Mouse (Mus musculus) common myeloid progenitor, adult 5-6 weeks (primary cell): ENCODE measurements around the gene Cnn3. TPM values are rescaled to one million over a fixed set of nuclear protein-coding genes. Genes with fewer than 3 reads are reported as not detected.

Experiments used
- ATAC-seq: replicated peaks from 2 replicates; pipeline ENCODE4 v1.8.0; 2016; ENCODE audit warnings: low read depth, mild to moderate bottlenecking, moderate TSS enrichment, inconsistent platforms; ENCODE audit not compliant: poor library complexity, severe bottlenecking
- total RNA-seq: library from RNA; stranded (forward); fragments of 200-1000, 187-1606 nt; gene quantifications from 2 replicates; pipeline ENCODE4 v1.2.3, GENCODE M21; 2017

Gene Cnn3
- 43.5 and 51.0 TPM in 2 replicates for total RNA-seq

DNA sequence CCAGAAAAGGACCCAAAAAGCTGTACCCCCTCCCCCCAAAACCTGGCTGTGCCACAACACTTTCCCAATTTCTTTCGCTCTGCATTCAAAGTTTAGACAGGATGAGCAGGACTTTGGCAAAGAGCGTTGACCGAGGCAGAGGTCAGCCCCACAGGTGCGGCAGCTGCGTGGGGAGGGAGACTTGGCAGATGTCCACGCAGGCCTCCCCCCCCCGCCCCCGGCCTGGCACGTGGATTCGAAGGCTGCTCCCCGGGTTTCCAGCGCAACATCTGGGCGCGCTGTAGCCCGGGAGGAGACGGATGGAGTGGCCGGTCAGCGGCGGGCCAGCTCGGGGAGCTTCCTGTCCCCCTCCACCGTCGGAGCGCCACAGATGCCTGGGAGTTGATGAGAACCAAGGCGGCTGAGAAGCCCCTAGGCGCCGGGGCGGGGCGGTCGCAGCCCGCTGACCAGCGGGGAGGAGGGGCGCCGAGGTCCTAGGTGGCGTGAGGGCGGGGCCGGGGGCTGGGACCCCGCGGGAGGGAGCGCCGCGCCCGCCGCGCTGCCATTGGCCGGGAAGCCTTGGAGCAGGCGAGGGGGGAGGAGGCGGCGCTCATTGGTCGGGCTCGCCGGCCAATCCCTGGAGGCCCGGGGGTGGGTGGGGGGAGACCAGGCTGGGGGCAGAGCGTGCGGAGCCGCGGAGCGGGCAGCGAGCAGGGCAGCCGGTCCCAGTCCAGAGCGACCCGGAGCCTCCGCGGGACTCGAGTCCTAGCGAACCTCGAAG, at the start of gene Cnn3:
TSS of gene Cnn3 (plus strand) at position 637 of the 760 bp plus-strand sequence.
- peak; percentile 63 for ATAC-seq

DNA sequence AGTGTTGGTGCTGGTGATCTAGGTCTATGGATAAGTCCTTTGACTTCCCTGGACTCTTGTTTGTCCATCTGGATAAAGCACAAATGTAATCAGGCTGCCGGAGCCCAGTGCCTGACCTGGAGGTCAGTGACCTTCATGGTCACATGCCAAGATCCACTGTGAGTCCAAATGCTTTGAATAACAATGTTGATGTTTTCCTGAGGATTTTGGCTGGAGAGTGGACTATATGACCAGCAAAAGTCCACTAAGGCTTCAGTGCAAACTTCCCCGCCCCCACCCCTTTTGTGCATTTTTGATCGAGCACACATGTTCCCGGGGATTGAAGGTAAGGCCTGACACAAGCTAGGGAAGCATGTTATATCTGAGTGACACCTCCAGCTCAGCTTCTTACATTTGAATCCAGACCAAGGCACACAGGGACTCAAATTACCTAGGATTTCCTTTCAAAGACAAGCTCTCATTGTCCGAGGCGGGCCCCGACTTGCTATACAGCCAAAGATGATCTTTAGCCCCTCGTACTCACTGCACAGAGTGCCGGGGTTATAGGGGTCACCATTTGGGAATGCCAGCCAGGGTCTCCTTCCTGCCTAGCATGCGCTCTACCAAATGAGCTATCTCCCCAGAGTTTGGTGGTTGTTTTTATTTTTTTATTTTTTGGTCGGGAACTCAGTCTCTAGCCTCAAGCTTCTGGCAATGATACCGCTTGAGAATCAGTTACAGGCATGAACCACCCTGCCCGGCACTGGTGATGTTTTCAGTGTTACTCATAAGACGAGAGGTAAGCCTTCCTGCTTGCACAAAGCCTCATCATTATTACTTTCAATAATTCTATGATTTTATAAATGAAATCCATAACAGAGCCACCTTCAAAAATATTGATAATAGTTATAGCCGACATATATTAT, 47.3 kb upstream of the Cnn3 start:
- ATAC-seq = no peak

DNA sequence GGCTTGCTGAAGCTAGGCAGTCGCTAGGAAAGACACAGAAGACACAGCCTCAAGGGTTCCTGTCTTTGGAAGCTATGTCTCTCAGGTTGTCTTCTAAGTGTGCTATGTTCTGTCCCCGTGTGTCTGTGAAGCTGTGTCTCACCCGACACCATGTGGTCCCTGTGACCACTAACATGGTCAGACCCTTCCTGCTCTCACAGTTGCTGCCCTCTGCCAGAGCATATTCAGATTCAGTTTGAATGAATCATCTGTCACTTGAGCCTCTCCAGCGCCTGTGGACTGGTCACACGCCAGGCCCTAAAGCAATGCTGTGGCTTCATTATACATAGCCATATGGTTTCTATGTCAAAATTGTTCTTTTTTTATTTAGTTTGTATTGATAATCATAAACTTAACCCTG, 46.6 kb upstream of the Cnn3 start:
- ATAC-seq = no peak

DNA sequence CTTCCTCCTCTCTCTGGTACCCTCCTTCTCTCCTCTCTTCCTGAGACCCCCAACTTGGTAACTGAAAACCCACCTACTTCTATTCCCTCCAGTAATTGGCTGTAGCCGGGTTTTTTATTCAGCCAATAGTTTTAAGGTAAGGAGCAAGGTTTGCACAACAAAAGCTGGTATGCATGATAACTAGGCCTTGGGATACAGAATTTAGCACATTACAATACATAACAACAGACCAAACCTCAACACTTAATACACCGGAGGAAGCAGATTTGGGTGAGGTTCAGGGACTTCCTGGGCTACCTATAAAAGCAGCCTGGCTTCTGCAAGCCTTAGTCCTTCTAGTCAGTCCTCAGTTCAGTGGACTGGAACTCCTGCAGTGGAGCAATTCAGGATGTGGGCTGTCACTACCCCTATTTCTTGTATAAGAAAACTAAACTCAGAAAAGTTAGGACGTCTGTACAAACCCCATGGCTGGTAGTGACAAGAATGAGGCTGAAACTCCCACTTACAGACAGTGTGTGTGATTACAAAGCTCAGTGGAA, 38.8 kb upstream of the Cnn3 start:
- ATAC-seq = 0 out of 2 replicates have a peak, but pooled peaks have one; percentile 11

DNA sequence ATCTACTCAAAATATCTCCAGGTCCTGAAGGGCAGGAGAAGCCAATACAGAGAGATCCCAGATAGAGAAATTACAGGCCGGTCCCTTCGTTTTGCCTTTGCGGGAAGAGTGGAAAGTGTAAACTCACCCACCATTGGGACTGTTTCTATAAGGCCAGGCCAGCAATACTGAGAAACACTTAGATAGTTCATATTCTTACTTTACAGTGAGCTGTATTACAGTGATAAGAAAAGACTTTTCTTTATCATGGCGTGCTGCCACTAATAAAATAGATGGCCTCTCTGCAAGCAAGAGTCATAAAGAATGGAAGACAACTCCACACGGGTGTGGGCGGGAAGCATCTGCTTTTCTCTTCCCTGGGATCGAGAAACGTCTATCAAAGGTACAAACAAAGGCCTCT, 36.9 kb upstream of the Cnn3 start:
- ATAC-seq = no peak

DNA sequence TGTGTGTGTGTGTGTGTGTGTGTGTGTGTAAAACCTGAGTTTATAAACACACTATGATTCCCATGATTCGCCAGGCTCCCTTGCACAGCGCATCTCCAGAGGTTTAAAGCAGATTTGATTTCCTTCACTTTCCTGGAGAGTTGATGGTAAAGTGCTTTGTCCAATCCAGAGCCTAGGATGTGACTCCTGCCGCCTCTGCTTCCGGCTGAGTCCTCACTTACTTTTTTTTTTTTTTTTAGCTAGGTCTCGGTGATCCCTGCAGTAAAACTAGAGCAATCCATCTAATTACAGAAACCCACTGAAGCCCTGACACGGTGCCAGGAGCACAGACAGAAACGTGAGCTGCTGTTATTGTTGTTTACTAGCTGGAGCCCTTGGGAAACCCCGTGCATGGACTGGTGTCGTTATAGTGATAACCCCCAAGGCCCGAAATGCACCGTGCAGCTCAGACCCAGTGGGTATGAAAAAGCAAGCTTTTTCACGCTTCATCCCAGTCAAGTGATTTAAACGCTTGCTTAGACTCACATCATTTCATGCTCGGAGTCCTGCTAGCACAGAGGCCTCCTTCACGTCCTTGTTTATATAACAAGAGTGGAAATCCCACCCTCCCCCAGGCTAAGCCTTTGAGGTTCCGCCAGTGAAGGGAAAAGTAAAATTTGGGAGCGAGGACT, 36.3 kb upstream of the Cnn3 start:
- no peak for ATAC-seq

DNA sequence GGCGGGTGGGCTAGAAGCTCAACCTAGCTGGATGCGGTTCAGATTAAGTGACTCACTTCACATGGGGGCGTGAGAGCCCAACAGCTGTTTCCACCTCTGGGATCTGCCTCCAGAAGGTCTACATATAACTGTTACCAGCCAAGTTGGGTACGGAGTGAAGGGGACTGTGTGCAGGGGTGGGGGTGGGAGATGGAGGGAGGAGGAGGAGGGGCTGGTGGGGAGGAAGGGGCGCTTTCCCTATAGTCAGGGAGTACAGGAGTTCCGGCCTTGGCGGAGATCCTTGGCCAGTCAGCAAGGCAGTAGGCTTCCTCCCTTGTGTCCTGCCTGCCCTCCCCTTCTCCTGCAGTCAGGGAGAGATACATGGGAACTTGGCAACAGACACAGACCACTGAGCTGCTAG, 35.6 kb upstream of the Cnn3 start:
- no peak for ATAC-seq

DNA sequence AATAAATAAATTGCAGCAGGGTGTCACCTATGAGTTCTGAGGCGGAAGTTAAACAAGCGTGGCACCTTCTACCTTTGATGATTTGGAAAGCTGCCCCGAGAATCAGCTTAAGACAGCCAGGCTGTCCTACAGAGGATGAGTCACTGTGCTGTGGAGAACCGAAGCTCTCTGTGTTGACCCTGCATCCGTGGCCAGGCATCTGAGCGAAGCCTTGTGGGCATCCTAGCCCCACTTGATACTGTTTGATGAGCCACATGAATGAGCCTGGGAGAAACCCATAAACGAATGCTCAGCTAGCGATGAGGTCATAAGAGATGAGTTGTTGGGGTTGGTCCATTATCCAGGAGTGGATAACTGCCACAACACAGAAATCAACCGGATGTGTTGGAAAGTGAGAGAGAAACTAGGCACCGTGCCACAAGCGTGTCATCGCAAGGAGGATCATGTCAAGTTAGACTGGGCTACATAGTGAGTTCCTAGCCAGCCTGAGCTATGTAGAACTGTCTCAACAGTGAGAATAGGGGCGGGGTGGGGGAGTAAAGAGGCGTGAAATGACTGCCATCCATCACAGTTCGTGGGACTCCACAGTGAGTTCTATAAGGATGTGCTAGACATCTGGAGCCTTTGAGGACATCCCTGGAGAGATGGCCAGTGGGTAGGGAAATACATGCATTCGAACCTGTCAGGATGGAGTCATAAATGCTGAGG, 30.6 kb upstream of the Cnn3 start:
- no peak for ATAC-seq

DNA sequence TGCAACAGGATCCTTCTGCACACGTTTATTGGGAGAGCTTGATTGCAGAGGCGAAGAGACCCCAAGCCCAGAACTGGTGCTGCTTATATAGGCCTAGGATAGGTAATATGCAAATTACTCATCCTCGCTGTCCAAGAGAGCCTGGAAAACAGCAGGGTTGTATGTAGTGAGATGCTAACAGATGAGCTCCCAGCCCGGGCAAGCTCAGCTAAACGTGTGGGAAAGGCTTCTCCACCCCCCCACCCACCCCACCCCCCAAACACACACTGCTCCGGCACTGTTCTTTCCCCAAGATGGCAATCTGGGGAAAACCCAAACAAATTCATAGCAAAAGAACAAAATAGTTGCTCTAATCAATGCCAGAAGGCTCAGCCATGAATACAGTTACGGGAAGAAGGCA, 29.7 kb upstream of the Cnn3 start:
- no peak for ATAC-seq

DNA sequence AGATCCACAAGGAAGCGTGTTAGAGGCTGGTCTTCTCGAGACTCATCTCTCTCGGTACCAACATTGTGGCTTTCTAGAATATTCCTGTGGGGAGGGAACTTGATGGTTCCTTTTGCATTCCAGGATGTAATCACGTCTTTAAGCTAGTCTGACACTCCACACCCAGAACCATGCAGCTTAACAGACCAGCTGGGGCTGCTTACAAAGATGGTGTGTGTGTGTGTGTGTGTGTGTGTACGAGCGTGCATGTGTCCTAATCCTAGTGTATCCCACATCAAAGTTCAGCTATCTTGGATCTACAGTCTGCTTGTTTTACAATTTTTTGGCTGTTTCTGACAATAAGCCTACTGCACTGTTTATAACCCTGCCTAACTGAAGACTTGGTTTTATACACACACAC, 29.3 kb upstream of the Cnn3 start:
- ATAC-seq = no peak

DNA sequence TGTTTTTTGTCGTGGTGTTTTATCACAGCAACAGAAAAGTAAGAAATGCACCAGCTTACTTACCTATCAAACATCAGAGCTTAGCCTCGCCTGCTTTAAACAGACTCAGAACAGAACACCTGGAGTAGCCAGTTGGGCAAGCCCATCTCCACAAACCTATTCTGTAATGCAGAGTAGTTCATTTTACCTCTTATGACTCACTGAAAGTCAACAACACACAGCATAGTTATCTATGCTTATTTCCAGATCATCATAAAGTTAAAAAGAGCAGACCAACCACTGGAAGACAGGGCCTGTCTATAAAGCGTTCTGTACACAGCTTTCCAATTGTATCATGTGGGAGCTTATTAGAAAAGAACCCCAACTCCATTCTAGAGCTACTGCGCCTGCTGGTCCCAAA, 24.9 kb upstream of the Cnn3 start:
- no peak for ATAC-seq

DNA sequence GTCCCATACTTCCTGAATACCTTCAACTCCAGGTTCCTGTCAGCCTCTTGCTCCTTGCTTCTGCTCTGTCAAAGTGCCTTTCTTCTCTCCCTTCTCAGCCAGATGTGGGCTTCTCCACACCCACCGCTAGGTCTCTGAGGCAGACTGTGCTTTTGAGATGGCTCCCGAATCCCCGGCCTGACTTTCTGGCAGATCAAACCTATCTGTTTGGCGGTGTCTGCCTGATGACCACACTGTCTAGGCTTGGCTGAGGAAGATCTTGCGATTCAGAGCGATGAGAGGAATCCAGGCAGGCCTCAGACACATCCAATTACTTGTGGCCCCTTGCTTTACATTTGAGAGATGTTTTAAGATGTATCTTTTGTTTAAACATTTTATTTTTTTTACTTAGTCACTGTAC, 24.2 kb upstream of the Cnn3 start:
- no peak for ATAC-seq

DNA sequence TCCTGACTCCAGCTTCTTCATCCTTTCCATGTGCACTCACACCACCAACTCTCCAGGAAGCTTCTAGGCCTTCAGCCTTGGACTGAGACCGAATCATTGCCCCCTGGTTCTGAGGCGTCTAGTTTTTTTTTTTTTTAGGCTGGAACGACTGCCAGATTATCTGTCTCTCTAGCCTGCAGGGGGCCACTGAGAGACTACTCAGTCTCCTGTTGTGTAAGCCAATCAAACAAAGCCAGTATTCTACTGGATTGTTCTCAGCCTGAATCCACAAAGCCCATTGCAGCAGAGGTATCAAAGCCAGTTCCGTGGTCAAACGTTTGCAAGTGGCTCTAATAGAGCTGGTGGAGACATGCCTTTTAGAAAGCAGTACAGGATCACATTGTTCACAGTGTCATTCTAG, 22.8 kb upstream of the Cnn3 start:
- 0 out of 2 replicates have a peak, but pooled peaks have one; percentile 29 for ATAC-seq

DNA sequence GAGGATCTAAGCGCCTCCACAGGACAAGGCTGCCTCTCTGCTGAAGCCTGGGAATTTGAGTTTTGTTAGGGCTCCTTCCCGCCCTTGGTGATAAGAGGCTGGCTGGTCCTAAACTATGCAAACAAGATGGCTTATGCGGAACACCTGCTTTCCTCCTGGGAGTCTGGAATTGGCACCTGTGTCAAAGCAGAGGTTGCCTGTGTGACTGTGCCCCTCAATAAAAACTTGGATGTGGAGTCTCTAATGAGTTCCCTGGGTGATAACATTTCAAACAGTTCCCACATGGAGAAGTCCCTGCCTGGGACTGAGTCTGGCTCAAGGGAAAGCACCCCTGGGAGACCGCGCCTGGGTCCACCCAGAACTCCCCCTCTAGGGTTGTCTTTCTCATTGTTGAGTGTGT, 21.2 kb upstream of the Cnn3 start:
- no peak for ATAC-seq

DNA sequence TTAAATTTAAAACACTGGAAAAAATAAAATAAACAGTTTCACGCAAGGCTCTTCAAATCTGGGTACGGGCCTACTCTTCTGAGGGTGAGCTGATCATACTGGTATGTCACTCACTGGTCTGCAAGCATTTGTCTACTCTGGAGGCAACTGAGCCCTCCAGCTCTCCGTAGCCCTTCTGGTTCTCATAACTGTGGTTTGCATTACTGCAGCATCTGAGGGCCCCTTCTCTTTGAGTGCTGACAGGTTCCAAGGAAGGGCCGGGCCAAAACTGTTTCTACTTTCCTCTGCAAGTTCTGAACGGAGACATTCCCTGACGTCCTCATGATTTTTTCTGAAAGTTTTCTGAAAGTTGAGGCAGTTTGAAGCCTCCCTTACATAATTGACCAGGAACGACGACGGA, 18.9 kb upstream of the Cnn3 start:
- no peak for ATAC-seq

DNA sequence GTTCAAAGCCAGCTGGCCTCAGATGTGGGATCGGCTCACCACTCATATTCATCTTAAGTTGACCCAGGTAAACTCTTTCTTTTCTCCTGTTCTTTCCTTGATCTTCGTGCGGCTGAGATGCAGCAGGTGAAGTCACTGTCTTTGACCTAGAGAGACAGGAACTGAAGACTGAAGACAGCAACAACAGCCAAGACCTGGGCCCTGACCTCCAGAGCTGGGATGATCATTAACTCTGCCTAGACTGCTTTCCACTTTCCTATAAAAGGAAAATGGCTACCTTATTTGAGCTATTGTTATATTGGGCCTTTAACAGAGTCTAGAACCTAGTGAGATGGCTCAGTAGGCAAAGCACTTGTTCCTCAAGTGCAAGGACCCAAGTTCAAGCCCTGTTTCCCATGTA, 17.9 kb upstream of the Cnn3 start:
- no peak for ATAC-seq

DNA sequence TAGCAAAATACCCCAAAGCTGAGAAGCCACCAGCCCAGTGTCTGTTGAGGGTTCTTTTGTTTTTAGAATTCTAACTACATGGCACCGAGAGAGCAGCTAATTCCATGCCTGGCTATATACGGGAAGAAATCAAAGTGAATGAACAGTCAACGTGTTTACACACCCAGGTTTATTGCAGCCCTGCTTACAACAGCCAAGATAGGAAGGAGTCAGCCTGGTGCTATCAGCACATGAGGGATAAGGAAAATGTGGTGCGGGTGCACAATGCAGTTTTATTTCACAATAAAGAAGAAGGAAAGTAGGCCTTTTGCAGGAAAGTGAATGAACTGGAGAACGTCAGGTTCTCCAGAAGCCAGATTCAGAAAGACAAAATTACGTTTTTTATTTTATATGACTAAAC, 14.8 kb upstream of the Cnn3 start:
- ATAC-seq = no peak

DNA sequence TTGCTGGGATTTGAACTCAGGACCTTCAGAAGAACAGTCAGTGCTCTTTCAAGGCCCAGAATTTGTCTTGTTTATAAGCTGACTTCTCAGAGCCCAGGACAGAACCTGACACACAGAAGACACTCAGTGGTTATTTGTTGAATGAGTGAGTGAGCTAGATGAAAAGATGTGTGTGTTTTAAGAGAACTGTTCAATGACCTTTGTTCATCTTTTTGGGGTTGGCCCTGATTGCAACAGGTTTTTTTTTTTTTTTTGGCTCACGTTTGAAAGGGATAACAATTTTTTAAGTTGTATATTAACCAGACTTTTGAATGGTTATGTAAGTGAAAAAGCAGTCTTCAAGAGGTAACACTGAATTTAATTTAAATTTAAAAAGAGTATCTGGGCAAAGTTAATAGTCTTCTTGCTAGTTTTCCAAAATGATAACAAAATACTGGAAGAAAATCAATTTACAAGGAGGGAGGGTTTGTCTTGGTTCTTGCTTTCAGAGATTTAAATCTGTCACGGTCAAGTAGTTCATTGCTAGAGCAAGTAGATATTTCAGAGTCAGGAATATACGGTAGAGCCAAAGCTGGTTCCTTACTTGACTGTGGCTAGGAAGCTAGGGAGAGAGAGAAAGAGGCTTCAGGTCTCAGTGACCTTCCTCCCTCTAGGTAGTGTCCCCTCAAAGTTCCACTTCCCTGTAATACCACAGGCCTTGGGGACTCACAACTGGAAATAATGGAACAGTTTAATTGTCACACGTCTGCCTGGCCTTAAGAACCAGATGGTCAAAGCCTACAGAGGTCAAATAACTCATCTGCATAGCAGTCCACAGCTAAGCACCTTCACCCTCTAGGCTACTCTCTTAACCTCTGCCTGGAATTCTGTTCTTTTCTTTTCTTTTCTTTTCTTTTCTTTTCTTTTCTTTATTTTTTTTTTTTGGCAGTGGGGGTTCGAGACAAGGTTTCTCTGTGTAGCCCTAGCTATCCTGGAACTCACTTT, 9.8 kb upstream of the Cnn3 start:
- ATAC-seq = no peak
